Mouse (Mus musculus) adrenal gland, postnatal 10 days (tissue): ENCODE measurements around the gene Fam71e2. TPM values are rescaled to one million over a fixed set of nuclear protein-coding genes. Genes with fewer than 3 reads are reported as not detected.
A peak's percentile ranks its signal among the peaks of the same experiment; 100 is the strongest.
"Not testable (repeated sequence)": the region's sequence is repeated elsewhere in the genome, so short reads cannot be mapped to it uniquely, and the experiment has no call there.

Experiments used
- DNase-seq: peaks from one replicate; pipeline ENCODE4 v3.0.0; 2021; ENCODE audit warnings: mixed read lengths
- long read RNA-seq, 2 experiments: library from polyadenylated mRNA; stranded (forward); transcript quantifications; one replicate each; pipeline ENCODE4 v2.0.0; 2021
- total RNA-seq, 2 experiments: library from RNA; stranded (reverse); gene quantifications; 2 replicates each; pipeline ENCODE4 v1.2.3; 2021

The Fam71e2 gene
- total RNA-seq, result not detected
- long read RNA-seq, experiment 1, result 0 reads
- long read RNA-seq, experiment 2, result 0 reads

DNA sequence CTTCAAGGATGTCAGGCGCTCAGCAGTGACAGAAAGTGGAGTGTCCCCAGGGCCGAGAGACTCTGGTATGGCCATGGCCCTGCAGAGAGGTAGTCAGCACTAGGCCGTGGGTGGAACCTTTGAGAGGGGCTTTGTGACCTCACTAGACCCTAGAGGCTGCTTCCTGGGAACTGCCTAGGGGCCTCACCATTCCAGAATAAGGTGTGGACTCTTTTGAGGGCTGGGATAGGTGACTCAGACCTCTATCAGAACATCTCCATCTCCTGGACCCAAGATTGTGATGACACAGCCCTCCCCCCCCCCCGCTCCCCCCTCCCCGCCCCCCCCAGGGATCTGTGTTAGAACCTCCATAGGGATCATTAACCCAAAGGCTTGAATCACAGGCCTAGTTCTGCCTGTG, at the start of gene Fam71e2:
Fam71e2 (minus strand) TSS at position 101 of the 400 bp plus-strand sequence.
- no peak for DNase-seq

DNA sequence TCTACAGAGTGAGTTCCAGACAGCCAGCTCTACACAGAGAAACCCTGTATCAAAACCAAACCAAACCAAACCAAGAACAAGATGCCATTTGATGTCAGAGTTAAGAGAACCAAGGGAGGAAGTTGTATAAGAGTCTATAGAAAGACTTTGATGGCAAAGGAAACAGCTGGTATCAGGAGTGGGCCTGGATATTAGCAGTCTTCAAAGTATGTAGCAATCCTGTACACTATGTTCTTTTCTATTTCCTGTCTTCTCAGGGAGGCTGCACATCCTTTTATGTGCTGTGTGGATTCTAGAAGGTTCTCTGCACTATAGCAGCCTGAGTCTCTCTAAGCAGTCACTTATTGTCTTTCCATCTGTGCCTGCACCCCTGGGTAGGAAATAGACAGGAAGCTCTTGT, 45.5 kb upstream of the Fam71e2 start:
- no peak for DNase-seq

DNA sequence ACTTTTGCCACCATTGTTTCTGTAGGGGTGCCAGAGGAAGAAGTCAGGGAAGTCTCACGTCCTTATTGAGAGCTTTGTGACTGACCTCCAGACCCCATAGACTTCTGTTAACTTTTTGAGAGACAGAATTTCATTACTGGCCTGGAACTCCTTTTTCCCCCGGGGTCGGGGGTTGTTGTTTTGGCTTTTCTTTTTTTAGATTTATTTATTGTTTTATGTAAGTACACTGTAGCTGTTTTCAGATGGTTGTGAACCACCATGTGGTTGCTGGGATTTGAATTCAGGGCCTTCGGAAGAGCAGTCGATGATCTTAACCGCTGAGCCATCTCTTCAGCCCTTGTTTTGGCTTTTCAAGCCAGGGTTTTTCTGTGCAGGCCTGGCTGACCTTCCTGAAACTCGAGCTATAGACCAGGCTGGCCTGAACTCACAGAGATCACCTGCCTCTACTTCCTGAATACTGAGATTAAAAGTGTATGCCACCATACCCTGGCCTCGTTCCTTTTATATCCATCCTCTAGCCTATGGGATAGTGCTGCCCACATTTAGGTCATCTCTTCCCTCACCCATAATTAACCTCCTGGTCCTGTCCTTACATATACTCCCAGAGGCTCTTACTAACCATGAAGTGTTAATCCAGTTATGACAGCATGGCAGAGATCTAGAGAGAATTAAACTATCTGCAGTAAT, 42.1 kb upstream of the Fam71e2 start:
- DNase-seq, result no peak

DNA sequence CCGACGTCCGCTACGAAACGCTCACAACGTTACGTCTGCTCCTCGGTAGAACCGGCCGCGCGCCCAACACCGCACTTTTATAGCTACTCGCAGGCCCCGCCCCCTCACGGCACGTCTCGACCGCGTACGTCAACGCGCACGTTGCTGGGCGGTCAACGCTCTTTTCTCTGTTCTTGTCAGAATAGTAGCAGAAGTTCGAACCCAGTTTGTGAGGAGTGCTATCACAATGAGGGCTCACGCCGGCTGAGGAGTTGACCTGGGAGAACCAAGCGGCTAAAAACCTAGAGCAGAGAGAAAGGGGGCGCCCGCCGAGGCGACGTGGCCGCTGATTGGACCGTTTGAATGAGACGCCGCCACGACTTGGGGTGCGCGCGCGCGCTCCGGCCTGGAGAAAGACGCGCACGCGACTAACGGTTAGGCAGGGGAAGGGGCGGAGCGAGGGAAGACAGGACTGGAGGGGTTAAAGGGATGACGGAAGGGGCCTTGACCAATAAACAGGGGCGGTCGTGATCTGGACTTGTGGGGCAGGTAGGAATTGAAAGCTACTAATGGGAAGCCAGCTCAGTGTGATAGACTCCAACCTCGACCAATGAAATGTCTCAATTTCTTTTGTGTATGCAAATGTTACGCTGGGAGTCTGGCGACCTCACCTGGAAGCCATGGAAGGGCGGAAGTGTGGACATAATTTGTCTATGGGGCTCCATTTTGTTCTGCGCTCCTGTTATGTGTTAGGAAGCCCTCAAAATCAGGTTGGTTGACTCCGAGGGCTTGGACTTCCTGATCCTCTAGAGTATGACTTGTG, 41.4 kb upstream of the Fam71e2 start, which contains the start of gene Ube2s:
Ube2s (minus strand) TSS at position 288 of the 802 bp plus-strand sequence.
- peak; percentile 97 for DNase-seq

DNA sequence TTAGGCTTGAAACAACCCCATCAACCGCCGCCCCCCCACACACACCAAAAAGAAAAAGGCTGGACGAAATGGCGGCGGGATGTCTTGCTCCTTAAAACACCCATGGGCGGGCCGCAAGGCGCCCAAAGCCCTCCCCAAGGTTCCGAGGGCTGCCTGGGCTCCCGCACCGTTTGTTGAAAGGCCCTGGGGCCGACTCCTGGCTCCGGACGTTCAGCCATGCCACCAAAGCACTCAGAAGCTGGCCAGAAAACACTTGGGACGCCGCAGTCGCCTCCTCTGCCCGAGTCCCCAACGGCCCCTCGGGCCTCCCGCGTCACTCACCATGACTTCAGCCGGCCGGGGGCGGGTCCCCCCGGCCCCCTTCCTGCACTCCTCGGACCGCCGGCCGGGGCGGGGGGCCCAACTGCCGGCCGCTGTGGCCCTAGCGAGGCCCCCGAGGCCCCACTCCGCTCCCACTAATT, 40.8 kb upstream of the Fam71e2 start:
- DNase-seq, result no peak

DNA sequence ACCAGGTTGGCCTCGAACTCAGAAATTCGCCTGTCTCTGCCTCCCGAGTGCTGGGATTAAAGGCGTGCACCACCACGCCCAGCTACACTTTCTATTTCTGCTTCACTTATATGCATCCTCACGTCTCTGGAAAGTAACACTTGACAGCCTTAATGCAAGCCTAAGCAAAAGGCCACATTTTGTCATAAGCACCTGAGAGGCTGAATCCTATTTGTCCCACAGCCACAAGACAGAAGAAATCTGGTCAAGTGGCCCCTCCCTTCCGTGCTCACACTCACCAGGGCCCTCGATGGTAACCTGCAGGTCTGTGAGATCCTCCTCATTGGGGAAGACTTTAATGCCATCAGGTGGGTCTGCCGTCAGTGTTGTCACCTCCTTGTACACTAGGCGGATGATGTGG, 40.0 kb upstream of the Fam71e2 start:
- not testable (repeated sequence) for DNase-seq

DNA sequence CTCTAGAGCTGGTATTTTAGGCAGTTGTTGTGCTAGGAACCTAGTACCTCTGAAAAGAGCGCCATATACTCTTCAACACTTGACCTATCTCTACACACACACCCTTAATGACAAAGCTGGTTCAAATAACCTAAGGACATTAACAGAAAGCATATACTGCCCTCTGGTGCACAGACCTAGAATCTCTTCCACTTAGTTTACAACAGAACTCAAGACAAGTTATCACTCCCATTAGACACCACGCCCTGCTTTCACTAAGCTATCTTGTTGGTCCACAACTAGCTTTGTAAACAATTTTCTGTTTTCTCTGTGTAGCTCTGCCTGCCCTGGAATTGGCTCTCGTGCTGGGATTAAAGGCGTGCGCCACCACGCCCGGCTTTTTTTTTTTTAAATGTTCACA, 35.6 kb upstream of the Fam71e2 start:
- DNase-seq, result peak; percentile 34

DNA sequence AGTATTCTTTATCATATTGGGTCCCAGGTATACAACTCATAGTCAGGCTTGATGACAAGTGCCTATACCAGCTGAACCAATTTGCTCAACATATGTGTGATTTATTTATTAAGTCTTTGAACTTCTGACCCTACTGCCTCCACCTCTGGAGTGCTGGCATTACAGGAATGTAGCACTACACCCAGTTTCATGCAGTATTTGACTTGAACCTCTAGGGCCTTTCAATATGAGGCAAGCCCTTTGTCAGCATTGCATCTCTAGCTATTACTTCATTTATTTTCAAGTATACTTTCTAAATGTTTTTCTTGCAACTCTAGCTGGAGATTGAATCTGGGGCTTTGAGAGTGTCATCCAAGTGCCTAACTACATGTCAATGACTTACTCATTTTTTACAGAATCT, 31.1 kb upstream of the Fam71e2 start:
- DNase-seq, result no peak

DNA sequence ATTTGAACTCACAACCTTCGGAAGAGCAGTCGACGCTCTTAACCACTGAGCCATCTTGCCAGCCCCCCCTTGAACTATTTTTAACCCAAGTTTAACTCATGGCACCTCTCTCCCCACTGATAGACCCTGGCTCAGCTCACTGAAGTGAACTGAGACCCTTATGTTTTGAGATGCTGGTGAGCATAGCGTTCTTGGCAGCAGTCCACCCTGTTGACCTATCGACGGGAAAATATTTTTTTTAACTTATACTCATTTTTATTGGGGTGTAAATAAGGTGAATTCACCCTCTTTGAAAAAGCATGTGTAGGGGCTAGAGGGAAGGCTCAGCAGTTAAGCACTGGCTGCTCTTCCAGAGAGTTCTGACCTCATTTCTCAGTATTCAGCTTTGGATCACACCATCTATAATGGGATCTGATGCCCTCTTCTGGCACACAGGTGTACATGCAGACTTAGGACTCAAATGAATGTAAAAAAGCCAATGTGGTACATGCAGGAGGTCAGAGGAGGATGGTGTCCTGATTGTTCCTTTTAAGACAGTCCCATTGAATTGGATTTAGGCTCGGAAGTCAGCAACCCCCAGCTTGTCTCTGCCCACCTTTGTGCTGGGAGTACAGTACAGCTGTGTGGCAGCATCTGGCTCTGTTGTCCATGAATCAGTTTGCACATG, 24.8 kb upstream of the Fam71e2 start:
- no peak for DNase-seq

DNA sequence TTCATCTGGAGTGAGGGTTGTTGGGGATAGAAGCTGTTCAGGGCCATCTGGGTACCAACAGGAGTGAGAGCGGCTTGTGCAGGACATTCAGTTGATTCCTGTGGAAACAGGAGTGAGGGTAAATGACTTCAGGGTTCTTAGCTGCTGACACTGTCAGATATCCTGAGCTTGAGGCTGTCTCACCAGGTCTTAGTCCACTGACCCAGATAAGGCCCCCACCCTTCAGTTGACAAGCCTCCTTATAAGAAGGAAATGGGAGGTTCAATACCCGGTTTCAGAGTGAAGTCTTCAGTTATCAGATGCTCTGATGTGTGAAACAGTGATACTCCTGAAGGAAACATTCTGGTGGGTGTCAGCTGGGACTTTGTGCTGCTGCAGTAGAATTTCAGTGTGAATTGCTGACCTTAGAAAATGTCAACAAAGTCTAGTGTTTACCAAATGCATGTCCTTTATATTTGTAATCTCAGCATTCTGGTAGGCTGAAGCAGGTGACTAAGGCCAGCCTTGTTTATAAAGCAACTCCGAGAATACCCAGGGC, 23.6 kb upstream of the Fam71e2 start:
- no peak for DNase-seq

DNA sequence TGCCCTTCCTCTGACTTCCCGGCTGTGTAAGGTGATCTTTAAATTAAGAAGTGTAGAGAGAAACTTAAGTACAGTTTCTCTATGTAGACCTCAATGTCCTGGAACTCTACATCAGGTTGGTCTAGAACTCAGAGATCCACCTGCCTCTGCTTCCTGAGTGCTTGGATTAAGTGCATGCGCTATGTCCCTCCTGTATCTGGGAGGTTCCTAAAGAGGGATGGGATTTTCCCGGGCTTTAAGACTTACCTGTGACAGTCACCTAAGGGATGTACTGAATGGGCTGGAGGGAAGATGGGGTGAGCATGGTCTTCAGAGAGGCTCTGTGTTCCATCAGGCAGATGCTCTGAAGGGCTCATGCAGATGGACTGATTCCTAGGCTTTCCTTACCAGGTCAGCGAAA, 22.6 kb upstream of the Fam71e2 start:
- no peak for DNase-seq

DNA sequence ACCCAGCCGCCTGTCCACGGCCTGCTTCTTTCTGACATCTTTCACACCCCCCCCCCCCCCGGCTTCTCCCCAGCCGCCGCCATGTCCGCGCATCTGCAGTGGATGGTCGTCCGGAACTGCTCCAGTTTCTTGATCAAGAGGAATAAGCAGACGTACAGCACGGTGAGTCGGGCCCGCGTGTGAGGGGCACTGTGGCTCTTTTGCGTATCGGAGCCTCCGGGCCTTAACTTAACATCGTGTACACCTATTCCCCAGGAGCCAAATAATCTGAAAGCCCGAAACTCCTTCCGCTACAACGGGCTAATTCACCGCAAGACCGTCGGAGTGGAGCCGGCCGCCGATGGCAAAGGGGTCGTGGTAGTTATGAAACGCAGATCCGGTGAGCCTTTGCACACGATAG, 22.1 kb upstream of the Fam71e2 start:
- not testable (repeated sequence) for DNase-seq

DNA sequence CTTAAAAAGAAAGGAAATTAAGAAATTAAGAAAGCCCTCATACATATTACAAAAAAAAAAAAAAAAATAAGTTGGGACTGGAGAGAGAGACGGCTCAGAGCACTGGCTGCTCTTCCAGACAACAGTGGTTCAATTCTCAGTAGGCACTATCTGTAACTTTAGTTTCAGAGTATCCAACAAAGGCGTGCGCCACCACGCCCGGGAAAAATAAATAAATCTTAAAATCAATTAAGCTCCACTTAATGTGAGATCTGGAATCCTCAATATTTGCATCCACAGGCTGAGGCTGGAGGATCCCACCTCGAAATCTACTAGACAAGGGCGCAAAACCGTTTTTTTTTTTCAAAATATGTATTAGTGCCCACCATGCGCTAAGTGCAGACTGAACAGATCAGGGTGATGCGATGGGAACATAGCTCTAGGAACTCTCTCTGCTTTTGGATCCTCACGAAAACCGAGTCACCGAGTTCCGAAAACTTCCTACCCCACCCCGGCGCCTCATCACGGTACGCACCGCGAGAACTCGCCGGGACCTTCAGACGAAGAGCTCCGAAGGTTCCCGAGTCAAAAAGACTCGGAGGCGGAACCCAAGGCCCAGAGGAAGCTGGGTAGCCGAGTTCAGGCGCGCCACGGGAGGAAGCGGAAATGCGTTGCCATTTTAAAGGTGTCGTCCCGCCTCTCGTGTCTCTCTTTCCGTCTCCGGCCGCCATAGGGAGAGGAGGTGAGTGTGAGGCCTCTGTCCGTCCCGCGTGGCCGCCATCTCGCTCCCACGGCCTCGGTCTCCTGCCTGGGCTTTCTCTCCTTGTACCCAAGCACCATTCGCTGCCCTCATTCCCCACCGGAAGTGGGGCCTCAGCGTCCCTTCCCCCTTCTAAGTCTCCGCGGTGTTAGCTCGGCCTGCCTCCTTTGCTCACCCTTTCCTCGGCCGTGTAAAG, 21.4 kb upstream of the Fam71e2 start, which contains the start of gene Rpl28:
Rpl28 (plus strand) TSS at position 597 of the 935 bp plus-strand sequence.
- peak; percentile 95 for DNase-seq

DNA sequence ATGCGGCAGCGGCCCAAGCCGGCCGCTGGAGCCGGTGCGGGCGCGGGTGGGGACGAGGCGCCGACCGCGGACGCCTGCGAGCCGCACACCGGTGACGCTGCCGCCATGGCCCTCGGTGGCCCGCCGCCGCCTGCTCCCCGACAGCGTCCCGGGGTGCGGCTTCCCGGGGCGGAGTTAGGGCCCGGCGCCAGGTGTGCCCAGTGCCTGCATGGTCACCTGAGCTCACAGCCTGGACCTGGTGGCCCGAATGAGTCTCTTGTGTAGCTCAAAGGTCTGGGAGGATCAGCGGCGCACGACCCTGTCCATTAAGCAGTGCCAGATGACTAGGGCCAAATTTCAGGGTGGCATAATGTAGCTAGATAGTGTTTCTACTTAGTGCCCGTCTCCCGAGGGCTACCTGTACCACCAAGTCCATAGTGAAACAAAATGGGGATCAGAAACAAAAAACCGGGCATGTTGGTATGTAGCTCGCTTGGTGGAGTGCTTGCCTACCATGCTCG, 18.4 kb upstream of the Fam71e2 start, which contains the start of gene Tmem238:
Tmem238 (minus strand) TSS at position 221 of the 500 bp plus-strand sequence.
- DNase-seq, result peak; percentile 77

DNA sequence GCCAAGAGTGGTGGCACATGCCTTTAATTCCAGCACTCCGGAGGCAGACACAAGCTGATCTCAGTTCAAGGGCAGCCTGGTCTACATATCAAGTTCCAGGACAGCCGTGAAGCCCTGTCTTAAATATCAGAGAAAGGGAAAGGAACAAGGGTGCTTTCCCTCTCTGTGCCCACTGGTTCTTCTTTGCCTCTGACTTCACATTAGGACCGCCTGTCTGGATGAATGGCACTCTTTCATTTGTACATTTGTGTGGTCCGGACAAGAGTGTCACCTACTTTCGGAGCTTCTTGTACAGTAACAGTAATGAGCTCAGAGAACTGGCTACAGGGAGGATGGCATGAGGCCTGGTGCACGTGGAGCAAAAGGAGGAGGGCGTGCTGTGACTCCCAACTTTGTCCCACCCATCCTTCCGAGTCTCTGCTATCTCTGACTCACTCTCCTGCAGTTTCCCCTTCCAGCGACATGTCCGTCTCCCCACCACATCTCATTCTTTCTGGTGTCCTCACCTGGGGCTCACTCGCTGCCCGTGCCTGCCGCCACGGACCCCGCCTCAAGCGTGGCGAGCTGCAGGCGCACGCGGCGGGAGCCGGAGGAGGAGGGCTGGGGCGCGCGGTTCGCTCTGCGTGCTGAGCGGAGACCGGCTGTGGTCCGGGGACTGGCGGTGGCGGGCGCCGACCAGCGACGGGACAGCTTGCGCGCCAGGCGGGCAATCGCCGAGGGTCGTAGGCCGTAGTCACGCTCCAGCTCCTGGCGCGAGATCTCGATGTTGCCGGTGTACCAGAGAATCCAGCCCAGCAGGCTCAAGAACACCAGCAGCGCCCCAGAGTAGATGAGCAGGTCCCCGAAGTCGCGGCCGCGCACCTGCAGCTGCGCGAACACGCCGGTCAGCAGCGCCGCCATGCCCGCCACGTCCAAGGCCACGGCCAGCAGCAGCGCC, 17.7 kb upstream of the Fam71e2 start:
- peak; percentile 79 for DNase-seq

DNA sequence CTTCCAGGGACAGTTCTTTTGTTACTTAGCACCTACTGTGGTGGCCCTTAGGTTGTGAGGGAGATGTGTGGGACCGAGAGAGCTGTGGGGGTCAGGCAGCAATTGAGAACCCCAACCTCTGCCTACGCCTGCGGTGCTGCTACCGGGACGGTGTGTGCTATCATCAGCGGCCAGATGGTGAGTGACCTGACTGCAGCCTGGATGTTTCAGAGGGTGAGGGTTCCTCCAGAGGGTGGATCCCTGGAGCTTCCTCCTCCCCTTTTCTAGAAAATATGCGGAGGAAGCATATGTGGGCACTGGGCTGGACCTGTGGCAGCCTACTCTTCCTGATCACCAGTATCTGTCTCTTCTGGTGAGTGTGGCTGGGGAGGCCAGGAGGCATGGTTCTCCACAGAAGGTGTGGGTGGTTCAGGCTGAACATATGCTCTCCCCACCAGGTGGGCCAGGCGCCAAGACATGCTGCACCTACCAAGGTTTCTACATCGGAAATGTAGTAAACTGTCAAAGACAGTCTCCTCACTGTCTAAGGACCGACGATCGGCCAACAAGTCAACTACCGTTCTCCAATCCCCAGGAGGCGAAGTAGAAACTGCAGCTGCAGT, 12.7 kb upstream of the Fam71e2 start:
- no peak for DNase-seq

DNA sequence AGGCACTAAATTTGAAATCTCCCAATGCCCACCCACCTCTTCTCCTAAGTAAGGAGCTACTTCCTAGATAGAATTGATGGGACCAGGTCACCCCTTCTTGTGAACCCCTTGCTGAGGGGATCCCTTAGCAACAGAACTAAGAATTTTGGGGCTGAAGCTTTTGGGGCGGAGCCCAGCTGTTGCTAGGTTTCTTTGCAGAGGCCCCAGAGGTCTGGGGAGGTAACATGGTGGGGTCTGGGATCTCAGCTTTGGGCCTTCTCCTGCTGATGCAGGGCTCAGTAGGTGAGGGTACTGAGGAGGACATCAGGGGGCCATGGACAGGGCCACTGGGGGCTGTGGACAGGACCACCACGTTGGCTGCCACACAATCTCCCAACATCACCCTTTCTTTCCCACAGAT, 11.7 kb upstream of the Fam71e2 start, which contains the start of the genes Il11 and Tmem190:
Il11 (minus strand) TSS at position 101 of the 400 bp plus-strand sequence.
Tmem190 (plus strand) TSS at position 179 of the 400 bp plus-strand sequence.
- DNase-seq, result no peak

DNA sequence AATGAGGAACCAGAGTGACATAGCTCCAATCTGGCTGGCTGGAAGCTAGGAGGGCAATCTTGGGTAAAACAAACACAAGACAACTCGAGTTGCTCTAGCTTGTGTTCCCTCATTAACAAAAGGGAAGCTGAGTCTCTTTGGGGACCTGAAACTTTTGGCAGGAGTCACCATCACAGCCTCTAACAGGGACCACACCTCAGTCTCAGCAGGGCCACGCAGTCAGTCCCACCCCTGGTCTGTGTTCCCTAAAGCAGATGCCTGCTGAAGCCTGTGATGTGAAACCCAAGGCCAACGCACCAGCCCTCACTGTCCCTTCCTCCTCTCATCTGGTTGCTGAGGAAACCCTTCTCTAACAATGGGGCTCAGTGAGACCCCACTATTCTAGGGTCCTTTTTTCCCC, 11.0 kb upstream of the Fam71e2 start:
- no peak for DNase-seq

DNA sequence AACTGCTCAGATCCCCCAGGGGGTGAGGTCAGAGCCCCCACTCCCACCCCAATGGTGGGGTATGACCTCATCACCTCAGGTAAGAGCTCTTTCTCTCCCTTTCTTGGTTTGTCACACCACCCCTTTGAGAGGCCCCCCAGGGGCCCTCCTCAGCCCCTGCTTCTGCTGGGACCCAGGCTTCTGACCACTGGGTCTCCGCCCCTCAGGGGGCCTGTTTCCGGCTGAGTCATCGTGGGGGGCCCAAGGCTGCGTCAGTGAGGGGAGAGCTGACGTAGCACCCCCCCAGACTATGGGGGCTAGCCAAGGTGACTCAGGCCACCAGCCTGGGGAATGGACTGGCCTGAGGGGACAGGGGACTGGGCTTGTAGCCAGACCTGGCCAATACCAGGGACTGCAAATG, 8.8 kb upstream of the Fam71e2 start:
- DNase-seq, result no peak
